Mouse (Mus musculus) kidney, postnatal 14 days (tissue): ENCODE results near the gene Ttc29.

Experiments used
- DNase-seq: peaks from one replicate; pipeline ENCODE4 v3.0.0; 2022; ENCODE audit warnings: mixed read lengths

Gene Ttc29

GRCm38 (mm10) chr8:78213074-78213473 is at the start of gene Ttc29:
Gene Ttc29 (plus strand): TSS chr8:78213297.
- DNase-seq, result peak; percentile 46

- no peak for DNase-seq
Observed at GRCm38 (mm10) chr8:78171351-78171750, 41.7 kb upstream of the Ttc29 start.

GRCm38 (mm10) chr8:78182654-78183053 is 30.4 kb upstream of the Ttc29 start:
- DNase-seq, result no peak

GRCm38 (mm10) chr8:78183414-78183813 is 29.7 kb upstream of the Ttc29 start:
- DNase-seq, result no peak

- no peak for DNase-seq
Observed at GRCm38 (mm10) chr8:78187087-78187486, 26.0 kb upstream of the Ttc29 start.

GRCm38 (mm10) chr8:78204229-78204628 is 8.9 kb upstream of the Ttc29 start:
- no peak for DNase-seq

GRCm38 (mm10) chr8:78210424-78210823 is 2.7 kb upstream of the Ttc29 start:
- DNase-seq, result no peak

- no peak for DNase-seq
Observed at GRCm38 (mm10) chr8:78214645-78215044, 1.5 kb downstream of the Ttc29 start.

- DNase-seq, result no peak
Observed at GRCm38 (mm10) chr8:78226087-78226486, 13.0 kb downstream of the Ttc29 start.

- DNase-seq, result no peak
Observed at GRCm38 (mm10) chr8:78230721-78231120, 17.6 kb downstream of the Ttc29 start.

- no peak for DNase-seq
Observed at GRCm38 (mm10) chr8:78232870-78233707, 20.0 kb downstream of the Ttc29 start.

GRCm38 (mm10) chr8:78233708-78234201 is 20.7 kb downstream of the Ttc29 start:
- no peak for DNase-seq

GRCm38 (mm10) chr8:78237972-78238675 is 25.0 kb downstream of the Ttc29 start:
- peak; percentile 20 for DNase-seq

GRCm38 (mm10) chr8:78251115-78251514 is 38.0 kb downstream of the Ttc29 start:
- DNase-seq, result no peak

GRCm38 (mm10) chr8:78254374-78254773 is 41.3 kb downstream of the Ttc29 start:
- no peak for DNase-seq

GRCm38 (mm10) chr8:78255011-78255410 is 41.9 kb downstream of the Ttc29 start:
- DNase-seq, result no peak

- DNase-seq, result no peak
Observed at GRCm38 (mm10) chr8:78265506-78265905, 52.4 kb downstream of the Ttc29 start.

- DNase-seq, result no peak
Observed at GRCm38 (mm10) chr8:78266231-78266630, 53.1 kb downstream of the Ttc29 start.

GRCm38 (mm10) chr8:78267894-78268411 is 54.9 kb downstream of the Ttc29 start:
- peak; percentile 11 for DNase-seq

GRCm38 (mm10) chr8:78269281-78269680 is 56.2 kb downstream of the Ttc29 start:
- DNase-seq, result no peak

GRCm38 (mm10) chr8:78271391-78271790 is 58.3 kb downstream of the Ttc29 start:
- DNase-seq, result peak; percentile 14

GRCm38 (mm10) chr8:78276120-78276519 is 63.0 kb downstream of the Ttc29 start:
- no peak for DNase-seq

- DNase-seq, result no peak
Observed at GRCm38 (mm10) chr8:78277411-78277810, 64.3 kb downstream of the Ttc29 start.

- no peak for DNase-seq
Observed at GRCm38 (mm10) chr8:78278598-78278997, 65.5 kb downstream of the Ttc29 start.
